Mouse (Mus musculus): ENCODE results near the gene Ulk3. TPM values are rescaled to one million over a fixed set of nuclear protein-coding genes. Genes with fewer than 3 reads are reported as not detected.

Gene Ulk3
- polyA plus RNA-seq, 1 experiment from 2014 or later = 8.1 TPM

GRCm38 (mm10) chr9:57562896-57563372, 26.3 kb upstream of the Ulk3 start:
- no peak for ATAC-seq (ENCODE audit: low FRiP score)
- no peaks in the 10 kb centered on the region for H3K9me3 ChIP-seq (ENCODE audit: control insufficient read depth, low read length)
- peaks cover 8% of the 10 kb centered on the region for H3K4me1 ChIP-seq (ENCODE audit: control insufficient read depth, insufficient read depth, low read length)
- WGBS = 82% methylated on average over 4 of the region's 4 CpGs
- H3K36me3 ChIP-seq (ENCODE audit: control insufficient read depth, insufficient read depth, low read length) = no peaks in the 10 kb centered on the region
- H3K27ac ChIP-seq (ENCODE audit: low read depth, low read length) = no peak overlapping the region
- DNase-seq (ENCODE audit: low spot score, missing footprints) = no peak
- H3K4me3 ChIP-seq (ENCODE audit: low read depth, low read length) = no peak overlapping the region
- H3K4me2 ChIP-seq = no peak overlapping the region
- no peak overlapping the region for H3K9ac ChIP-seq (ENCODE audit: low read length)
- no peaks in the 10 kb centered on the region for H3K27me3 ChIP-seq (ENCODE audit: control insufficient read depth, insufficient read depth, low read length)

- 93% methylated on average over 6 of the region's 6 CpGs for WGBS
- no peak for ATAC-seq (ENCODE audit: low FRiP score)
Measured at GRCm38 (mm10) chr9:57564609-57565008, 24.6 kb upstream of the Ulk3 start.

DNA sequence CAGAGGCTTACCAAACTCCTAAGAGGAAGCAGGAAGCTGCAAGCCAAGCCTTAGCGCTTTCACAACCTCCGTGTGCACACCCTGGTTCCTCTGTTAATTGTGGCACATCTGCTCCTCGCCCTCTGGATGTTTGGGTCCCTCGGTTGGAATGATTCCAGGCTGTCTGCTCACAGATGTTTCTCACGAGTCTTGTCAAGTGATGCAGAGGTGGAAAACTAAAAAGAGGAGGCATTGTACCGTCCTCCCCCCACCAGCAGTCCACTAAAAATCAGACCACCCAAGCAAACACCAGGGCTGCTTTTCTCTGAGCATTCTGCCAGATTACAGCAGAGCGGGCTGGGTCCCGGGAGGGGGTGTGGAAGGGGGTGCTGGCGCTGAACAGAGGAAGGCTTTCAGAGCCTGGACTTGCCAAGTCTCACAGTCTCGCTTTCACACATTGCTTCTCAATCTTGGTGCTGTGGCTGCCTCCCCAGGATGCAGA, 23.5 kb upstream of the Ulk3 start:
- no peak overlapping the region for H3K27ac ChIP-seq (ENCODE audit: low read depth, low read length)
- no peak for DNase-seq (ENCODE audit: low spot score, missing footprints)
- H3K9ac ChIP-seq (ENCODE audit: low read length) = no peak overlapping the region
- H3K4me2 ChIP-seq = no peak overlapping the region
- ATAC-seq (ENCODE audit: low FRiP score) = no peak
- H3K27me3 ChIP-seq (ENCODE audit: control insufficient read depth, insufficient read depth, low read length) = no peaks in the 10 kb centered on the region
- peaks cover 8% of the 10 kb centered on the region for H3K4me1 ChIP-seq (ENCODE audit: control insufficient read depth, insufficient read depth, low read length)
- WGBS = 70% methylated on average over 10 of the region's 10 CpGs
- no peaks in the 10 kb centered on the region for H3K9me3 ChIP-seq (ENCODE audit: control insufficient read depth, low read length)
- peaks cover 8% of the 10 kb centered on the region; the same call in 1 of the 2 replicates for H3K36me3 ChIP-seq (ENCODE audit: control insufficient read depth, insufficient read depth, low read length)
- no peak overlapping the region for H3K4me3 ChIP-seq (ENCODE audit: low read depth, low read length)

More at GRCm38 (mm10) chr9:57564609-57565008, 24.6 kb upstream of the Ulk3 start:
- peaks cover 8% of the 10 kb centered on the region; the same call in 1 of the 2 replicates for H3K36me3 ChIP-seq (ENCODE audit: control insufficient read depth, insufficient read depth, low read length)
- H3K9me3 ChIP-seq (ENCODE audit: control insufficient read depth, low read length) = no peaks in the 10 kb centered on the region
- no peak overlapping the region for H3K9ac ChIP-seq (ENCODE audit: low read length)
- H3K27me3 ChIP-seq (ENCODE audit: control insufficient read depth, insufficient read depth, low read length) = no peaks in the 10 kb centered on the region
- no peak overlapping the region for H3K27ac ChIP-seq (ENCODE audit: low read depth, low read length)
- H3K4me3 ChIP-seq (ENCODE audit: low read depth, low read length) = no peak overlapping the region
- DNase-seq (ENCODE audit: low spot score, missing footprints) = no peak
- peaks cover 8% of the 10 kb centered on the region for H3K4me1 ChIP-seq (ENCODE audit: control insufficient read depth, insufficient read depth, low read length)
- no peak overlapping the region for H3K4me2 ChIP-seq

DNA sequence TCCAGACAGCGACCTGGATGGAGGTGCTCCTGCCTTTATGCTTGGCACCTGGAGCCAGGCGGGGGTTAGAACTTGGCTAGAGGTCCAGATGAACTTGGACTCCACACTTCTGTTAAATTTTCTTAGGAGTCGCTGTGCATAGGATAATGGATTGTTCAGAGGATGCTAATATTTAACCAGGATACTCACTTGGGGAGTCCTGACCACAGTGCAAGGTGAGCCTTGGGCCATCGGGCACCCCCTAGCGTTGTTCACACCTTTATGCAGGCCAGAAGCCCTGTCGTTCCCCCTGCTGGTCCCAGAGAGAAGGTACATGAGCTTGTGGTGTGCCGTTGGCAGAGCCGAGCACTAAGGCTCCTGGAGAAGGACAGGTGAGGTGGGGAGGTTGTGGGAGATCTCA, 22.4 kb upstream of the Ulk3 start:
- WGBS = 58% methylated on average over 8 of the region's 8 CpGs
- H3K9me3 ChIP-seq (ENCODE audit: control insufficient read depth, low read length) = no peaks in the 10 kb centered on the region
- H3K4me2 ChIP-seq = no peak overlapping the region
- DNase-seq (ENCODE audit: low spot score, missing footprints) (no peak), ATAC-seq (ENCODE audit: low FRiP score) (no peak)
- H3K4me3 ChIP-seq (ENCODE audit: low read depth, low read length) = no peak overlapping the region
- no peak overlapping the region for H3K9ac ChIP-seq (ENCODE audit: low read length)
- H3K4me1 ChIP-seq (ENCODE audit: control insufficient read depth, insufficient read depth, low read length) = peaks cover 2% of the 10 kb centered on the region
- H3K27ac ChIP-seq (ENCODE audit: low read depth, low read length) = no peak overlapping the region
- no peaks in the 10 kb centered on the region for H3K27me3 ChIP-seq (ENCODE audit: control insufficient read depth, insufficient read depth, low read length)
- peaks cover 8% of the 10 kb centered on the region; the same call in 1 of the 2 replicates for H3K36me3 ChIP-seq (ENCODE audit: control insufficient read depth, insufficient read depth, low read length)

DNA sequence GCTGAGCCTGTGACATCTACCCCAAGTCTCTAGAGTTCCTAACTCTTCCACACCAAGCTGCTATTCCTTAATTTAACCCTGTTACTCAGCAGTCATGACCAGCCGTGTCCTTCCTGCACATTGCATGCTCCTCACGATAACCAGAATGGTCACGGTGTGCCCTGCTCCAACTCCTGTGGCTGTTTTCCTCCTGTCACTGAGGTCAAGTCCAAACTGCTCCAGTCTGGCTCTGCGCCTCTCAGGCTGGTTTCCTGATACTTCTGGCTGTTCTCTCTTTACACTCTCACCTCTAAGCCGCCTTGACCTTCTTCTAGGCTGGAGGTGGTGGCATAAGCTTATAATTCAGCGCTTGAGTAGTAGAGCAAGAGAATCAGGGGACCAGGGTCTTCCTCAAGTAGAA, 20.8 kb upstream of the Ulk3 start:
- Histone ChIP-seq H3K4me1 (ENCODE audit: control insufficient read depth, insufficient read depth, low read length) (no peaks in the 10 kb centered on the region), H3K27me3 (ENCODE audit: control insufficient read depth, insufficient read depth, low read length) (no peaks in the 10 kb centered on the region), H3K36me3 (ENCODE audit: control insufficient read depth, insufficient read depth, low read length) (peaks cover 8% of the 10 kb centered on the region; the same call in 1 of the 2 replicates), H3K4me2 (no peak overlapping the region), H3K9me3 (ENCODE audit: control insufficient read depth, low read length) (no peaks in the 10 kb centered on the region), H3K9ac (ENCODE audit: low read length) (no peak overlapping the region), H3K27ac (ENCODE audit: low read depth, low read length) (no peak overlapping the region), H3K4me3 (ENCODE audit: low read depth, low read length) (no peak overlapping the region)
- 94% methylated on average over 6 of the region's 6 CpGs for WGBS
- ATAC-seq (ENCODE audit: low FRiP score) = no peak
- no peak for DNase-seq (ENCODE audit: low spot score, missing footprints)

GRCm38 (mm10) chr9:57574397-57574796, 14.9 kb upstream of the Ulk3 start:
- Histone ChIP-seq H3K9me3 (ENCODE audit: control insufficient read depth, low read length) (no peaks in the 10 kb centered on the region), H3K9ac (ENCODE audit: low read length) (no peak overlapping the region), H3K4me3 (ENCODE audit: low read depth, low read length) (no peak overlapping the region), H3K4me1 (ENCODE audit: control insufficient read depth, insufficient read depth, low read length) (no peaks in the 10 kb centered on the region), H3K36me3 (ENCODE audit: control insufficient read depth, insufficient read depth, low read length) (peaks cover 10% of the 10 kb centered on the region; the same call in 1 of the 2 replicates), H3K27me3 (ENCODE audit: control insufficient read depth, insufficient read depth, low read length) (no peaks in the 10 kb centered on the region), H3K27ac (ENCODE audit: low read depth, low read length) (no peak overlapping the region), H3K4me2 (no peak overlapping the region)
- no peak for ATAC-seq (ENCODE audit: low FRiP score)
- no peak for DNase-seq (ENCODE audit: low spot score, missing footprints)

DNA sequence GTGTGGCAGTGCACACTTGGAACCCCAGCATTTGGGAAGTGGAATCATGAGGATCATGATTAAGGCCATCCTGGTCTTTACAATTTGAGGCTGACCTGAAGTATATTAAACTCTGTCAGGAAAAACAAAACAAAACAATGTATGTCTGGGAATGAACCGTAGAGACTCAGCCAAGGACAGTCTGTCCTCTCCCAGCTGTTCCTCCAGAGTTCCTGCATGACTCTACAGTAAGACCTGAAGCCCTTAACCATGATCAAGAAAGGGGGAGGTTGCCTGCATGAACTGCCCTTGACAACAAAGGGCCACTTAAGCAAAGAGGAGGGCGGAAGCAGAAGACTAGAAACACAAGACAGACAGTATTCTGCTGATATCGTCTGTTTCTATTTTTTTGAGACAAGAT, 13.7 kb upstream of the Ulk3 start:
- Histone ChIP-seq H3K4me1 (ENCODE audit: control insufficient read depth, insufficient read depth, low read length) (no peaks in the 10 kb centered on the region), H3K9ac (ENCODE audit: low read length) (no peak overlapping the region), H3K9me3 (ENCODE audit: control insufficient read depth, low read length) (no peaks in the 10 kb centered on the region), H3K36me3 (ENCODE audit: control insufficient read depth, insufficient read depth, low read length) (peaks cover 9% of the 10 kb centered on the region; the same call in 1 of the 2 replicates), H3K4me2 (no peak overlapping the region), H3K27me3 (ENCODE audit: control insufficient read depth, insufficient read depth, low read length) (no peaks in the 10 kb centered on the region), H3K4me3 (ENCODE audit: low read depth, low read length) (no peak overlapping the region), H3K27ac (ENCODE audit: low read depth, low read length) (no peak overlapping the region)
- 84% methylated on average over 3 of the region's 3 CpGs for WGBS
- ATAC-seq (ENCODE audit: low FRiP score) = no peak
- no peak for DNase-seq (ENCODE audit: low spot score, missing footprints)

DNA sequence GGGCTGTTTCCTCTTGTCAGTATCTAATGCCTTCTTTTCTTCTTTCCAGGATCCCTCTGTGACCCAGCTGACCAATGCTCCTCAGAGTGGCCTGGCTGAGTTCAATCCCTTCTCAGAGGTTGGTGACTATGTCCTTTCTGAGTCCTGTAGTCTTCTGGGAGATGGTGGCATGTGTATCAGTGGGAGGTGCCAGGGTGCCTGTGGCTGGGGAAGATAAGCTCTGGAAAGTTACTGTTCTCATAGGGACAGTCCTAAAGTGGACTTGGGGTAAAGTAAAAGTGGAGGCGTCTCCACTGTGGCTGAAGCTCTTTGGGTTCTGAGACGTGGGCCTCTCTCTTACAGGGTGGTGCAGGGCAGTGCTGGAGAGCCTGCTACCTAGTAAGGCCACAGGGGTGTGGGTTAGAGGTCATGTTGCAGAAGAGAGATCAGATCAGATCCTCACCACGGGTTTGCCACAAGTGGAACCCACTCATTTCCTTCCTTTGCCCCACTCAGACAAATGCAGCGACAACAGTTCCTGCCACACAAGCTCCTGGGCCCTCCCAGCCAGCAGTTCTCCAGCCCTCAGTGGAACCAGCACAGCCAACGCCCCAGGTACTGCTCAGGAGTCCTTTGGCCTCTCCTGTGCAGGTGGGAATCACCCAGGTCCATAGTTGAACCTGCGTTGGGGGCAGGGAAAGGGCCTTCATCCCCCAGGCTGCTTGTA, 12.0 kb upstream of the Ulk3 start:
- Histone ChIP-seq H3K27ac (ENCODE audit: low read depth, low read length) (no peak overlapping the region), H3K36me3 (ENCODE audit: control insufficient read depth, insufficient read depth, low read length) (peaks cover 15% of the 10 kb centered on the region; the same call in 1 of the 2 replicates), H3K4me2 (no peak overlapping the region), H3K9me3 (ENCODE audit: control insufficient read depth, low read length) (no peaks in the 10 kb centered on the region), H3K4me1 (ENCODE audit: control insufficient read depth, insufficient read depth, low read length) (no peaks in the 10 kb centered on the region), H3K9ac (ENCODE audit: low read length) (no peak overlapping the region), H3K4me3 (ENCODE audit: low read depth, low read length) (no peak overlapping the region), H3K27me3 (ENCODE audit: control insufficient read depth, insufficient read depth, low read length) (no peaks in the 10 kb centered on the region)
- ATAC-seq (ENCODE audit: low FRiP score) (no peak), DNase-seq (ENCODE audit: low spot score, missing footprints) (no peak)
- WGBS = 86% methylated on average over 6 of the region's 6 CpGs

DNA sequence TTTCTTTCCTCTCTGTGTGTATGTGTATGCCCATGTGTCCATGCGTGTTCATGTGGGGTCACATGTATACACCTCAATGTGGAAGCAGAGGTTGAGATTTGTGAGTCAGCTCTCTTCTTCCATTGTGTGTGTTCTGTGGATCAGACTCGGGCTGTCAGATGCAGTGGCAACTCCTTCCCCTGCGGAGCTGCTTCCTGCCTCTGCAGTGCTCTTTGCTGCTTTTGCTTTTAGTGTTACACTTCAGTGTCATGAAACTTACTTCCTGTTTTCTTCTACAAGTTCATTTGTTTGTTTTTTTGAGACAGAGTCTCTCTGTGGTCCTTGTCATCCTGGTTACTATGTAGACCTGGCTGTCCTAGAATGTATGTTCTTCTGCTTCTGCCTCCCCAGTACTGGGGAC, 4.3 kb upstream of the Ulk3 start:
- peaks cover 16% of the 10 kb centered on the region for H3K36me3 ChIP-seq (ENCODE audit: control insufficient read depth, insufficient read depth, low read length)
- H3K4me1 ChIP-seq (ENCODE audit: control insufficient read depth, insufficient read depth, low read length) = peaks cover 7% of the 10 kb centered on the region
- no peak for ATAC-seq (ENCODE audit: low FRiP score)
- H3K9me3 ChIP-seq (ENCODE audit: control insufficient read depth, low read length) = no peaks in the 10 kb centered on the region
- DNase-seq (ENCODE audit: low spot score, missing footprints) = no peak
- H3K9ac ChIP-seq (ENCODE audit: low read length) = no peak overlapping the region
- no peaks in the 10 kb centered on the region for H3K27me3 ChIP-seq (ENCODE audit: control insufficient read depth, insufficient read depth, low read length)
- WGBS = 88% methylated on average over 3 of the region's 3 CpGs
- H3K4me3 ChIP-seq (ENCODE audit: low read depth, low read length) = no peak overlapping the region
- H3K4me2 ChIP-seq = no peak overlapping the region
- no peak overlapping the region for H3K27ac ChIP-seq (ENCODE audit: low read depth, low read length)
